Mouse (Mus musculus) midbrain, embryonic 11.5 days (tissue): Measurements from ENCODE around the gene Rpl37. TPM values are rescaled to one million over a fixed set of nuclear protein-coding genes. Genes with fewer than 3 reads are reported as not detected.

Source experiments
- ATAC-seq: fragments of 200-750 bp; cut with Nextera tagmentation; 2 replicates; pipeline ENCODE4 v1.8.0; 2017; ENCODE audit warnings: moderate TSS enrichment, moderate library complexity; ENCODE audit not compliant: low FRiP score
- DNase-seq: peaks from one replicate; pipeline ENCODE4 v3.0.0; 2015; ENCODE audit warnings: low spot score; ENCODE audit errors: missing footprints
- H3K27ac ChIP-seq: fragments of 300-500 bp; sonication (generic); 2 replicates; pipeline ENCODE4 v1.5.1; 2014; ENCODE audit warnings: low read depth, low read length
- H3K27me3 ChIP-seq: fragments of 300-500 bp; sonication (generic); 2 replicates; pipeline ENCODE4 v1.6.1; 2014; ENCODE audit warnings: mild to moderate bottlenecking, low read length, moderate library complexity, mixed read lengths; ENCODE audit not compliant: control insufficient read depth, insufficient read depth
- H3K36me3 ChIP-seq: fragments of 300-500 bp; sonication (generic); 2 replicates; pipeline ENCODE4 v1.6.1; 2014; ENCODE audit warnings: mild to moderate bottlenecking, low read length, moderate library complexity, mixed read lengths; ENCODE audit not compliant: control insufficient read depth, insufficient read depth
- H3K4me1 ChIP-seq: fragments of 300-500 bp; sonication (generic); 2 replicates; pipeline ENCODE4 v1.6.1; 2014; ENCODE audit warnings: low read length; ENCODE audit not compliant: control insufficient read depth, insufficient read depth
- H3K4me2 ChIP-seq: fragments of 300-500 bp; sonication (generic); 2 replicates; pipeline ENCODE4 v1.6.1; 2014; ENCODE audit warnings: mild to moderate bottlenecking, moderate library complexity
- H3K4me3 ChIP-seq: fragments of 300-500 bp; sonication (generic); 2 replicates; pipeline ENCODE4 v1.5.1; 2014; ENCODE audit warnings: low read depth, low read length
- H3K9ac ChIP-seq: fragments of 300-500 bp; sonication (generic); 2 replicates; pipeline ENCODE4 v1.6.1; 2014; ENCODE audit warnings: low read length
- H3K9me3 ChIP-seq: fragments of 300-500 bp; sonication (generic); 2 replicates; pipeline ENCODE4 v1.6.1; 2016; ENCODE audit warnings: low read length; ENCODE audit not compliant: control insufficient read depth
- WGBS: fragments of 180-500 bp; shearing (Covaris S2); extraction: QIAGEN DNeasy Blood & Tissue Kit; methylation state at CpG from one replicate; pipeline ENCODE4 v1.1.7; 2014; 5-methylcytosine and 5-hydroxymethylcytosine counted together
- polyA plus RNA-seq: library from polyadenylated mRNA; unstranded; fragments of >200 nt; fragmentation: Nextera tagmentation; extraction: Ambion mirVana; gene quantifications from 2 replicates; pipeline ENCODE4 v1.2.1, GENCODE M21; 2014

The Rpl37 gene
- polyA plus RNA-seq, 1 experiment from 2014 or later, result 516 TPM

GRCm38 (mm10) chr15:5143361-5144020 lies 27.0 kb downstream of the Rpl37 start, which contains the start of gene Prkaa1:
TSS of gene Prkaa1 (plus strand) at chr15:5143861.
- under 1% methylated on average over 61 of the region's 80 CpGs for WGBS
- H3K27ac ChIP-seq, result peak within 1 kb of the TSS; percentile 89
- peak; percentile 96 for DNase-seq
- H3K4me1 ChIP-seq, result peaks cover 9% of the 10 kb centered on the region
- H3K4me3 ChIP-seq, result peak within 1 kb of the TSS; percentile 85
- no peaks in the 10 kb centered on the region for H3K27me3 ChIP-seq
- peak; percentile 94 for ATAC-seq
- peak within 1 kb of the TSS; percentile 89 for H3K9ac ChIP-seq
- no peaks in the 10 kb centered on the region for H3K9me3 ChIP-seq
- H3K36me3 ChIP-seq, result no peaks in the 10 kb centered on the region
- peak within 1 kb of the TSS; percentile 67 for H3K4me2 ChIP-seq

DNA sequence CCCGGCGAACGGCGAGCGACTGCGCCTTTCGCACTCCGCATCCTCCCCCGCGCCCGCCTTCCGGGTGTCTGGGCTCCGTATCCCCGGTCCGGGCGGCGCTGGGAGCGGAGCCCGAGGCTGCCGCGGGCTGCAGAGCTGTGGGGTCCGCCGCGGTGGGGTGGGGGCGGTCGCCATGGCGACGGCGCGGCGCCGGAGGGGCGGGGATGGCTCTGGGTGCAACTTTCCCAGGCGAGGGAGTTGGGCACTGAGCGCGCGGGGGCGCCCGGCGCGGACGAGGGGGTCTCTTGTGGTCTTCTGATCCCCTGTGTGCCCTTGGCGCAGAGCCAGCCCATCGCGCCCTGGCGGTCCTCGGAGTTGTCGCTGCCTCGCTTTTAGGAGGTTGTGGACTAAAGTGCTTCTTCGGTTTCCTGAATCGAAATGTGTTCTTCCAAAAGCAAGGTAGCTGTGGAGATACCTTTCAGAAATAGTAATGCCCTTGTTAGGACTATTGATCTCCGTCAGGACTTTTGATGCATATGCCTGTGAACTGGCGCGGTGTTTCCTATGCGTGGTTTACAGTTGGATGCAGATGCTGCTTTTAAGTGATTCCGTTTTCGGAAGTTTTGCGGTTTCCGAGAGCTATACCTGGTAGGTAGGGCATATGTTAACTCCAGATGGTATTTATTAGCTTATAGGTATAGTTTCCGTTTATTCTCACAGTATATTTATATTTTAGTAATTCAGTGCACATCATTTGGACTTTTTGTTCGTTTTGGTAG lies 27.8 kb downstream of the Rpl37 start:
- H3K27me3 ChIP-seq, result no peaks in the 10 kb centered on the region
- ATAC-seq (peak; percentile 95), DNase-seq (peak; percentile 97)
- H3K36me3 ChIP-seq, result no peaks in the 10 kb centered on the region
- peak overlapping the region; percentile 85 for H3K4me3 ChIP-seq
- 3% methylated on average over 46 of the region's 61 CpGs for WGBS
- H3K27ac ChIP-seq, result peak overlapping the region; percentile 89
- H3K4me2 ChIP-seq, result peak overlapping the region; percentile 67
- H3K4me1 ChIP-seq, result peaks cover 9% of the 10 kb centered on the region
- no peaks in the 10 kb centered on the region for H3K9me3 ChIP-seq
- H3K9ac ChIP-seq, result peak overlapping the region; percentile 89

- peak overlapping the region; percentile 85 for H3K4me3 ChIP-seq
- ATAC-seq (no peak), DNase-seq (no peak)
- H3K27ac ChIP-seq, result no peak overlapping the region
- H3K27me3 ChIP-seq, result no peaks in the 10 kb centered on the region
- peaks cover 9% of the 10 kb centered on the region for H3K4me1 ChIP-seq
- peak overlapping the region; percentile 67 for H3K4me2 ChIP-seq
- WGBS, result 46% methylated on average over 9 of the region's 9 CpGs
- peak overlapping the region; percentile 36; the same call in 1 of the 2 replicates for H3K9ac ChIP-seq
- no peaks in the 10 kb centered on the region for H3K9me3 ChIP-seq
- no peaks in the 10 kb centered on the region for H3K36me3 ChIP-seq
These were observed 28.9 kb downstream of the Rpl37 start for GRCm38 (mm10) chr15:5145196-5145945.

- H3K9me3 ChIP-seq, result no peaks in the 10 kb centered on the region
- H3K9ac ChIP-seq, result no peak overlapping the region
- H3K36me3 ChIP-seq, result no peaks in the 10 kb centered on the region
- DNase-seq (no peak), ATAC-seq (no peak)
- no peak overlapping the region for H3K27ac ChIP-seq
- no peaks in the 10 kb centered on the region for H3K27me3 ChIP-seq
- H3K4me2 ChIP-seq, result no peak overlapping the region
- WGBS, result 92% methylated on average over 4 of the region's 4 CpGs
- H3K4me1 ChIP-seq, result peaks cover 9% of the 10 kb centered on the region
- no peak overlapping the region for H3K4me3 ChIP-seq
These were observed 32.7 kb downstream of the Rpl37 start for GRCm38 (mm10) chr15:5149187-5149586.

DNA sequence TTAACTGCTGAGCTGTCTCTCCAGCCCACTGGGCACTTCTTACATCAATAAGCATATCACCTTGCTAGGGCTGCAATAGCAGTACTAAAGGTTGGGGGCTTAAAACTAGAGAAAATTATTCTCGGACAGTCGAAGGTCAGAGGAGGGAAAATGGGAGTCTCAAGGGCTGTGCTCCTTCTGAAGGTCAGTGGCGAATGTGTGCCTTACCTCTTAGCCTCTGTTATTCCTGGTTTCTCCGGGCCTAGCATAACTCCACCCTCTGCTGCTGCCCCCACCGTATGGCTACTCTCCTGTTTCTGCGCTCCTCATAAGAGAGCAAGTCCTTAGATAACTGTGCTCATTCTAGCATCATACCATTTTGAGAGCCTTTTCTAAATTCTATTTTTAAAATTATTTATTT lies 35.7 kb downstream of the Rpl37 start:
- Histone ChIP-seq H3K4me1 (no peaks in the 10 kb centered on the region), H3K4me2 (no peak overlapping the region), H3K27ac (no peak overlapping the region), H3K4me3 (no peak overlapping the region), H3K36me3 (no peaks in the 10 kb centered on the region), H3K27me3 (no peaks in the 10 kb centered on the region), H3K9ac (no peak overlapping the region), H3K9me3 (no peaks in the 10 kb centered on the region)
- 95% methylated on average over 6 of the region's 6 CpGs for WGBS
- ATAC-seq (no peak), DNase-seq (no peak)

DNA sequence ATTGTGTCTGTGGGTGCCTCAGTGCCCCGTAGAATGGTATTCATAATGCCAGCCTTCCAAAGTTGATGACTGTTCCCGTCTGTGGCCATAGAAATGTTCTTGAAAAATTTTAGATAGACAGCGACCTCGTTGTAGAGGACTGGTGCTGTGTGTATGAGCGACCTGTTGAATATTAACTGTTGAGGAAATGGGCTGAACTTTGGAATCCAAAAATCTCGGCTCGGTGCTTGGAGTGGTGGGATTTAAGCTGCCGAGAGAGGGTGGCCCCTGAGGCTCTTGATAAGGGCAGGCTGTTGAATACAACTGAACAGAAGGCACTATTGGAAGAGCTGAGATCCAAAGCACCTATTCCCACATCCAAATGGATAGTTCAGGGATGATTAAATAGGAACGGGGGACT lies 38.2 kb downstream of the Rpl37 start:
- Histone ChIP-seq H3K36me3 (no peaks in the 10 kb centered on the region), H3K27ac (no peak overlapping the region), H3K4me1 (no peaks in the 10 kb centered on the region), H3K9ac (no peak overlapping the region), H3K27me3 (no peaks in the 10 kb centered on the region), H3K4me3 (no peak overlapping the region), H3K9me3 (no peaks in the 10 kb centered on the region), H3K4me2 (no peak overlapping the region)
- DNase-seq, result no peak
- ATAC-seq, result no peak
- WGBS, result 90% methylated on average over 9 of the region's 9 CpGs

DNA sequence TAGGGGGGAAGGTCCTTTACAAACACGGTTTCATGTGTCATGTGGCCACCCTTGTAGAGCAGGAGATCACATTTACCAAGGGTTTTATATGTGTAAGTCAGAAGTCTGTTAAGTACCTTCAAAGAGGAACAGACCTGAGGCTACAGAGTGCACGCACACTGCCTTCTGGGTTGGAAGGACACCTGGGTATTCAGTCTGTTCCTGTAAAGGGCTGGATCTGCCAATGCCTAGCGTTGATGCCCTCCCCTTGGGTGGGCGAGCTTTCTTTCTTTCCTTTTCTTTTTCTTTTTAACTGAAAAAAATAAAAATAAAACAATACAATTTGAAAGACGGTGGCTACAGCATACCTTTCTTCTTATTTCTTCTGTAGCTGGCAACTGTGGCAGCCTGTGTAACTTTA lies 38.6 kb downstream of the Rpl37 start:
- DNase-seq (peak; percentile 65), ATAC-seq (no peak)
- H3K9me3 ChIP-seq, result no peaks in the 10 kb centered on the region
- H3K4me1 ChIP-seq, result no peaks in the 10 kb centered on the region
- no peaks in the 10 kb centered on the region for H3K27me3 ChIP-seq
- no peak overlapping the region for H3K27ac ChIP-seq
- 84% methylated on average over 5 of the region's 5 CpGs for WGBS
- no peaks in the 10 kb centered on the region for H3K36me3 ChIP-seq
- no peak overlapping the region for H3K4me3 ChIP-seq
- no peak overlapping the region for H3K4me2 ChIP-seq
- no peak overlapping the region for H3K9ac ChIP-seq

GRCm38 (mm10) chr15:5156355-5156754 lies 39.9 kb downstream of the Rpl37 start:
- WGBS, result 94% methylated on average over 4 of the region's 4 CpGs
- no peaks in the 10 kb centered on the region for H3K9me3 ChIP-seq

DNA sequence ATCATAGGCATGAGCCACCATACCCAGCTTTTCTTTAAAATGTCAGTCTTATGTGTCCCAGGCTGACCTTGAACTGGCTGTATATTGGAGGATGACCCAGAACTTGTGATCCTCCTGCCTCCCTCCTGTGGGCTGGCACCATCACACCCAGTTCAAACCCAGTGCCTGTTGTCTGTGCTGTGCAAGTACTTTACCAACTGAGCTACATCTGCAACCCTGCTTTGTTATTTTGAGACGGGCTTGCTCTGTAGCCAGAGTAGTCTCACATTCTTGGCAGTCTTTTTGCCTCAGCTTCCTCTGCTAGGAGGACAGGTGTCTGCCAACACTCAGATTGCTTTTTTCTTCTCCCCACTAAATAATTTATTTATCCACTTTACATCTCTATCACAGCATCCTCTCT lies 40.9 kb downstream of the Rpl37 start:
- Histone ChIP-seq H3K36me3 (no peaks in the 10 kb centered on the region), H3K4me1 (no peaks in the 10 kb centered on the region), H3K27me3 (no peaks in the 10 kb centered on the region), H3K9me3 (no peaks in the 10 kb centered on the region), H3K9ac (no peak overlapping the region), H3K4me3 (no peak overlapping the region), H3K4me2 (no peak overlapping the region), H3K27ac (no peak overlapping the region)
- DNase-seq (peak; percentile 17), ATAC-seq (no peak)
- WGBS, result 94% methylated on average over 1 of the region's 1 CpGs

More at GRCm38 (mm10) chr15:5156355-5156754, 39.9 kb downstream of the Rpl37 start:
- Histone ChIP-seq H3K4me2 (no peak overlapping the region), H3K4me3 (no peak overlapping the region), H3K27ac (no peak overlapping the region), H3K36me3 (no peaks in the 10 kb centered on the region), H3K9ac (no peak overlapping the region), H3K27me3 (no peaks in the 10 kb centered on the region), H3K4me1 (no peaks in the 10 kb centered on the region)
- DNase-seq, result peak; percentile 2
- no peak for ATAC-seq
